Mouse (Mus musculus) forebrain, embryonic 14.5 days (tissue): ENCODE measurements at regions not wholly inside any gene's neighbourhood (a gene's known extent, or its start where the extent isn't known, plus 50 kb on each side); places are given as distances from the start of the nearest gene placed in this dataset.
A peak's percentile ranks its signal among the peaks of the same experiment; 100 is the strongest.

Source experiments
- ATAC-seq: fragments of 200-750 bp; cut with Nextera tagmentation; 2 replicates; pipeline ENCODE4 v1.8.0; 2017; ENCODE audit warnings: mild to moderate bottlenecking, moderate library complexity
- DNase-seq: peaks from one replicate; pipeline ENCODE4 v3.0.0-alpha.2; 2015; ENCODE audit warnings: low spot score
- H3K27ac ChIP-seq: fragments of 300-500 bp; sonication (generic); 2 replicates; pipeline ENCODE4 v1.5.1; 2014; ENCODE audit warnings: low read depth, mild to moderate bottlenecking, control low read depth, low read length, moderate library complexity
- H3K27me3 ChIP-seq: fragments of 300-500 bp; sonication (generic); replicated peaks from 2 replicates; pipeline ENCODE4 v1.6.1; 2014; ENCODE audit warnings: low read length, control low read depth, mixed read lengths; ENCODE audit not compliant: control insufficient read depth, insufficient read depth
- H3K36me3 ChIP-seq: fragments of 300-500 bp; sonication (generic); 2 replicates; pipeline ENCODE4 v1.6.1; 2014; ENCODE audit warnings: low read length, control low read depth; ENCODE audit not compliant: control insufficient read depth, insufficient read depth
- H3K4me1 ChIP-seq: fragments of 300-500 bp; sonication (generic); 2 replicates; pipeline ENCODE4 v1.6.1; 2014; ENCODE audit warnings: antibody characterized with exemption, low read length, control low read depth; ENCODE audit not compliant: control insufficient read depth, insufficient read depth
- H3K4me2 ChIP-seq: fragments of 300-500 bp; sonication (generic); 2 replicates; pipeline ENCODE4 v1.6.1; 2014; ENCODE audit warnings: mild to moderate bottlenecking, control low read depth, low read length
- H3K4me3 ChIP-seq: fragments of 300-500 bp; sonication (generic); 2 replicates; pipeline ENCODE4 v1.5.1; 2014; ENCODE audit warnings: low read depth, low read length, control low read depth
- H3K9ac ChIP-seq: fragments of 300-500 bp; sonication (generic); 2 replicates; pipeline ENCODE4 v1.6.1; 2014; ENCODE audit warnings: mild to moderate bottlenecking, low read length, control low read depth, moderate library complexity
- H3K9me3 ChIP-seq: fragments of 300-500 bp; sonication (generic); replicated peaks from 2 replicates; pipeline ENCODE4 v1.6.1; 2016; ENCODE audit warnings: low read length, control low read depth, mixed read lengths; ENCODE audit not compliant: control insufficient read depth
- WGBS: fragments of 180-500 bp; shearing (Covaris S2); extraction: QIAGEN DNeasy Blood & Tissue Kit; methylation state at CpG from one replicate; pipeline ENCODE4 v1.1.7; 2014; 5-methylcytosine and 5-hydroxymethylcytosine counted together

GRCm38 (mm10) chr11:112028031-112028430 is 754.0 kb upstream of the Sox9 start:
- Histone ChIP-seq H3K4me3 (no peak overlapping the region), H3K36me3 (no peaks in the 10 kb centered on the region), H3K9ac (no peak overlapping the region), H3K27ac (no peak overlapping the region), H3K9me3 (no peaks in the 10 kb centered on the region), H3K4me1 (no peaks in the 10 kb centered on the region), H3K4me2 (no peak overlapping the region), H3K27me3 (no peaks in the 10 kb centered on the region)
- DNase-seq (no peak), ATAC-seq (no peak)
- 88% methylated on average over 5 of the region's 5 CpGs for WGBS

- no peaks in the 10 kb centered on the region for H3K4me1 ChIP-seq
- H3K27me3 ChIP-seq, result no peaks in the 10 kb centered on the region
- no peak overlapping the region for H3K4me3 ChIP-seq
- DNase-seq (no peak), ATAC-seq (no peak)
- H3K36me3 ChIP-seq, result no peaks in the 10 kb centered on the region
- no peak overlapping the region for H3K9ac ChIP-seq
- no peaks in the 10 kb centered on the region for H3K9me3 ChIP-seq
- no peak overlapping the region for H3K27ac ChIP-seq
- 96% methylated on average over 11 of the region's 11 CpGs for WGBS
- no peak overlapping the region for H3K4me2 ChIP-seq
Observed at GRCm38 (mm10) chr11:112038741-112039140, 743.3 kb upstream of the Sox9 start.

GRCm38 (mm10) chr11:112044455-112044854 is 737.6 kb upstream of the Sox9 start:
- H3K36me3 ChIP-seq, result no peaks in the 10 kb centered on the region
- H3K9ac ChIP-seq, result no peak overlapping the region
- H3K4me2 ChIP-seq, result no peak overlapping the region
- 13% methylated on average over 5 of the region's 5 CpGs for WGBS
- DNase-seq (peak; percentile 47), ATAC-seq (no peak)
- H3K9me3 ChIP-seq, result no peaks in the 10 kb centered on the region
- no peak overlapping the region for H3K27ac ChIP-seq
- H3K27me3 ChIP-seq, result no peaks in the 10 kb centered on the region
- H3K4me1 ChIP-seq, result no peaks in the 10 kb centered on the region
- H3K4me3 ChIP-seq, result no peak overlapping the region

DNA sequence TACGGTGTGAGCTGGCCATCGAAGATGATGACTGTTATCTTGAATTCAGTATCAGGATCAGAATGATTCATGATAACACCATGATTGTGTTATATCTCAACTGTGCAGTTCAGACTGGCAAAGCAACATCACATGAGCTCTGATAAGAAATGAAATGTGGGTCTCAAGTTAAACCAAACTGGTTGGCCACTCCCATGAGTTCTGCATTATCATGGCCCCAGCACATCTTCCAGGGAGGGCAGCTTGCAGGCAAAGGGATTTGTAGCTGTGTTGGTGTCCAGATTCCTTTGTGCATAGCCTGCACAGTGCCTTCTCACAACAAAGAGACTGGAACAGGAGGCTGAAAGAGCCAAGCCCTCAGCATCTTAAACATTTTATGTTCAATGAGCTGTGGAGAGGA is 736.7 kb upstream of the Sox9 start:
- Histone ChIP-seq H3K27me3 (no peaks in the 10 kb centered on the region), H3K27ac (no peak overlapping the region), H3K4me1 (no peaks in the 10 kb centered on the region), H3K36me3 (no peaks in the 10 kb centered on the region), H3K9me3 (no peaks in the 10 kb centered on the region), H3K9ac (no peak overlapping the region), H3K4me2 (no peak overlapping the region), H3K4me3 (no peak overlapping the region)
- DNase-seq (no peak), ATAC-seq (no peak)
- WGBS, result 95% methylated on average over 2 of the region's 2 CpGs

DNA sequence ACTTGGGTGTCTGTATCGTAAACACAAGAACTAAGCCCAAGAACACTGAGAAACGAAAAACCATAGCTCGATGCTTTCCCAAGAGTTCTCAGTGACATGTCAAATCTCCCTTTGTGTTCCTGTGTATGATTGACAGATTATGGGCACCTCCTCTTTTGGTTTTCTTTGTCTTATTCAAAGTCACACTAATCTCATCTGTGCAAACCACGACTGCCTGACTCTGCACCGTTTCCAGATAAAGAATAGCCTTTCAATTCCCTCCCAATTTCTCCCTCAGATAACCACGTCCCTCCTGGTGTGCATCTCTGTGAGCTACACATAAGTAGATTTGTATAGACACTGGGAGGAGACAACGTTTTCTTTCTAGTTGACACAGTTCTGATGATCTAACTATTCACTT is 731.7 kb upstream of the Sox9 start:
- no peak for DNase-seq
- Histone ChIP-seq H3K27me3 (no peaks in the 10 kb centered on the region), H3K4me2 (no peak overlapping the region), H3K36me3 (no peaks in the 10 kb centered on the region), H3K27ac (no peak overlapping the region), H3K4me3 (no peak overlapping the region), H3K4me1 (peaks cover under 1% of the 10 kb centered on the region; the same call in 1 of the 2 replicates), H3K9ac (no peak overlapping the region), H3K9me3 (no peaks in the 10 kb centered on the region)
- 10% methylated on average over 7 of the region's 7 CpGs for WGBS
- no peak for ATAC-seq

GRCm38 (mm10) chr11:112055591-112055990 is 726.4 kb upstream of the Sox9 start:
- Histone ChIP-seq H3K4me3 (no peak overlapping the region), H3K27ac (no peak overlapping the region), H3K9me3 (no peaks in the 10 kb centered on the region), H3K4me1 (peaks cover 12% of the 10 kb centered on the region), H3K9ac (no peak overlapping the region), H3K36me3 (no peaks in the 10 kb centered on the region), H3K27me3 (no peaks in the 10 kb centered on the region), H3K4me2 (peak overlapping the region; percentile 20)
- ATAC-seq (peak; percentile 48; the same call in 1 of the 2 replicates), DNase-seq (peak; percentile 79)
- 28% methylated on average over 6 of the region's 6 CpGs for WGBS

DNA sequence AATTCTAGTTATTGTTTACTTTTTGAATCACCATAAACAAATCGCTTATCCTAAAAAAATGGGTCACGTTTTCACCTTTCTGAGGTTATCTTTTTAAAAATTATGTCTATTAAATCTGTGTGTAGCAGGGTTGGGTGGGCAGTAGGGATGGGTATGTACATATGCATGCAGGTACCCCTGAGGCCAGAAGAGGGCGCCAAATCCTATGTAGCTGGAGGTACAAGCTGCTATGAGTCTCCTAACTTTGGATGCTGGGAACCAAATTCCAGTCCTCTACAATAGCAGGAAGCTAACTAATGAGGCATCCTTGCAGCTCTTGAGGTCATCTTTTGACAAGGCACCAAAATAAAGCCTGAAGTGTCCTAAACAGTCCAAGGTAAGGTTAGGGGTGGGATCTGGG is 714.8 kb upstream of the Sox9 start:
- Histone ChIP-seq H3K9ac (no peak overlapping the region), H3K4me1 (no peaks in the 10 kb centered on the region), H3K9me3 (no peaks in the 10 kb centered on the region), H3K4me2 (no peak overlapping the region), H3K4me3 (no peak overlapping the region), H3K27ac (no peak overlapping the region), H3K27me3 (no peaks in the 10 kb centered on the region), H3K36me3 (no peaks in the 10 kb centered on the region)
- no peak for ATAC-seq
- no peak for DNase-seq
- 82% methylated on average over 3 of the region's 3 CpGs for WGBS

- no peak overlapping the region for H3K4me2 ChIP-seq
- no peaks in the 10 kb centered on the region for H3K27me3 ChIP-seq
- H3K4me1 ChIP-seq, result no peaks in the 10 kb centered on the region
- no peak overlapping the region for H3K9ac ChIP-seq
- no peaks in the 10 kb centered on the region for H3K36me3 ChIP-seq
- DNase-seq (peak; percentile 72), ATAC-seq (peak; percentile 32; the same call in 1 of the 2 replicates)
- H3K4me3 ChIP-seq, result no peak overlapping the region
- no peak overlapping the region for H3K27ac ChIP-seq
- WGBS, result 74% methylated on average over 4 of the region's 4 CpGs
- no peaks in the 10 kb centered on the region for H3K9me3 ChIP-seq
Observed at GRCm38 (mm10) chr11:112068821-112069220, 713.2 kb upstream of the Sox9 start.

- H3K4me2 ChIP-seq, result no peak overlapping the region
- no peak overlapping the region for H3K4me3 ChIP-seq
- H3K27ac ChIP-seq, result no peak overlapping the region
- no peak for ATAC-seq
- H3K9me3 ChIP-seq, result no peaks in the 10 kb centered on the region
- WGBS, result 75% methylated on average over 7 of the region's 7 CpGs
- no peak overlapping the region for H3K9ac ChIP-seq
- no peaks in the 10 kb centered on the region for H3K4me1 ChIP-seq
- no peaks in the 10 kb centered on the region for H3K36me3 ChIP-seq
- H3K27me3 ChIP-seq, result no peaks in the 10 kb centered on the region
- no peak for DNase-seq
Observed at GRCm38 (mm10) chr11:112071571-112071970, 710.5 kb upstream of the Sox9 start.
